Mouse (Mus musculus) hematopoietic stem cell, adult 5-6 weeks (primary cell): Measurements from ENCODE around the gene Slc2a4. TPM values are rescaled to one million over a fixed set of nuclear protein-coding genes. Genes with fewer than 3 reads are reported as not detected.
A peak's percentile ranks its signal among the peaks of the same experiment; 100 is the strongest.
"Not testable (repeated sequence)": the region's sequence is repeated elsewhere in the genome, so short reads cannot be mapped to it uniquely, and the experiment has no call there.

Experiments
- ATAC-seq, 2 experiments: fragments of 125-278 bp in 1 of 2; replicated peaks in 1 of 2; 2 replicates each; pipeline ENCODE4 v1.8.0; 2016 to 2017; ENCODE audit warnings: inconsistent platforms in 2 of 2, mild to moderate bottlenecking in 2 of 2, moderate number of reproducible peaks in 2 of 2, low read depth in 1 of 2, moderate TSS enrichment in 1 of 2; ENCODE audit not compliant: low FRiP score in 2 of 2, poor library complexity in 2 of 2, severe bottlenecking in 2 of 2, insufficient read depth in 1 of 2, low TSS enrichment in 1 of 2
- total RNA-seq: library from RNA; stranded (forward); fragments of 172-1452, 232-1000 nt; gene quantifications from 2 replicates; pipeline ENCODE4 v1.2.3, GENCODE M21; 2017

Slc2a4 gene
- total RNA-seq, 1 experiment from 2014 or later = not detected

DNA sequence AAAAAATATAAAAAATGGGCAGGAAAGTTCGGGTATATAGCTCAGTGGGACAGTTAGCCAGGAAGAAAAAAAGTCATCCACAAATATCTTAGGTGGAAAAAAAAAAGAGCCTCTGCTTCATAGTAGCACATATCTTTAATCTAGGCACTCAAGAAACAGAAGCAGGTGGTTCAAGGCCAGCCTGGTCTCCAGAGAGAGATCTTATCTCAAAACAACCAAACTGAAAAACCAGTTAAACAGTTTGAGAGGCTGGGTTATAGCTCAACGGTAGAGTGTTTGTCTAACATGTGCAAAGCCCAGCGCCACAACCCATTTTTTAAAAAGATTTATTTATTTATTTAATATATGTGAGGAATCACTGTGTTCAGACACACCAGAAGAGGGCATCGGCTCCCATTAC, 14.9 kb downstream of the Slc2a4 start:
- no peak for ATAC-seq

DNA sequence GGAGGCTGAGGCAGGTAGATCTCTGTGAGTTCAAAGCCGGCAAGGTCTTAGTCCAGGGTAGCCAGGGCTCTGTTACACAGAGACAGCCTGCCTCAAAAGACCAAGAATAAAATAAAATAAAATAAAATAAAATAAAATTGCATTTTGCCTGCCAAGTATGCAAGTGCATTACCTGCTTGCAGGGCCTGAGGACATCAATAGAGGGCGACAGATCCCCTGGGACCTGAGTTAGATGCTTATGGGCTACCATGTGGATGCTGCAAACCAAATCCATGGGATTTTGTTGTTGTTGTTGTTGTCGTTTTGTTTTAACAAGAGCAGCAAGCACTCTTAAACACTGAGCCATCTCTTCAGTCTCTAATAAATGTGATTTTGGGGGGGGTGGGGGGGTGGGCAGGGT, 15.7 kb downstream of the Slc2a4 start:
- ATAC-seq = no peak

DNA sequence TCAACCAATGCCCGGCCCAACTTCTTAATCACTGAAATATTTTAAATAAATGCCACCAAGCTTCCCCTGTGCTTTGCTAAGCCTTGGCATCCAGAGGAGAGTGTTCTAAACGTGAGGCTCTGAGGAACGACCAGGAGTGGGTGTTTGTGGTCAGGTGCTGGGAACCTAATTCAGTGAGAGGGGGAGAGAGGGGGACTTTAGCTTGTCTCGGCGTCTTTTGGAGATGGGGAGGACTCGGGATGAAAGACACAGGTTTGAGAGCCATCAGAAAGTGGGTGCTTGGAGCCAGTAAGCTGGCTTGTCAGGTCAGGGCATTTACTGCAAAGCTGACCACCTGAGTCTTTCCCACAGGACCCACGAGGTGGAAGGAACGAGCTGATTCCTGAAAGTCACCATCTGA, 16.2 kb downstream of the Slc2a4 start:
- ATAC-seq = no peak

DNA sequence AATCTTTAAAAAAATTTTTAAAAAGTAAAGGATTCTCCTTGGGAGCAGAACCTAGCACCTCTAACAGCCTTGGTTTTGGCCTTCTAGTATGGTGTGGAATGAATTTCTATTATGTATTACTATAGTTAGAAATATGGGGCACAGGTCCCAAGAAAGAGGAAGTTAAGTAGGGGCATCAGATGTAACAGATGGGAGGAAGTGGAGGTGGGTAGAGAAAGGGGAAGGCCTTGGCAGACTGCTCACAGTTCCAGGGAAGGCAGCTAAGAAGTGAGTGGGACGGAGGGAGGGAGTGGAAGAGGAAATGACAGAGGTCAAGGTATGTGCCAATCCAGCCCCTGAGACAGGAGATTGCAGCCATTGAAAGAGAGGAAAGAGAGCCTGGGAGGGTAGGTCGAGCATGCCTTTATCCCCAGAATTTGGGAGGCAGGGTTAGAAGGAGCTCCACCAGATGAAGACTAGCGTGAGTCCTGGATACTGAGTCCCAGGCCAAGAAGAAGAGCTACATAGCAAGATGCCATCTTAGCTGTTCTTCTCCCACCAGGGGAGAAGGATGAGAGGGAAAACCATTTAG, 16.9 kb downstream of the Slc2a4 start:
- ATAC-seq = peak; percentile 87 to 95

DNA sequence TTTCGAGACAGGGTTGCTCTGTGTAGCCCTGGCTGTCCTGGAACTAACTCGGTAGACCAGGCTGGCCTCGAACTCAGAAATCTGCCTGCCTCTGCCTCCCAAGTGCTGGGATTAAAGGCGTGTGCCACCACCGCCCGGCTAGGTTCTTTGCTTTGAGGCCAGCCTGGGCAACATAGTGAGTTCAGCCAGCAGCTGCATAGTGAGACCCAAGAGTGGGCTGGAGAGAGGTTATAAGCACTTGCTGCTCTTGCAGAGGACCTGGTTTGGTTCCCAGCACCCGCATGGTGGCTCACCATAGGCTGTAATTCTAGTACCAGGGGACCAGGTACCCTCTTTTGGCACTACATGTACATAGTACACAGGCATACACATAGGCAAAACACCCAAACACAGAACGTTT, 17.8 kb downstream of the Slc2a4 start:
- ATAC-seq = not testable (repeated sequence)

DNA sequence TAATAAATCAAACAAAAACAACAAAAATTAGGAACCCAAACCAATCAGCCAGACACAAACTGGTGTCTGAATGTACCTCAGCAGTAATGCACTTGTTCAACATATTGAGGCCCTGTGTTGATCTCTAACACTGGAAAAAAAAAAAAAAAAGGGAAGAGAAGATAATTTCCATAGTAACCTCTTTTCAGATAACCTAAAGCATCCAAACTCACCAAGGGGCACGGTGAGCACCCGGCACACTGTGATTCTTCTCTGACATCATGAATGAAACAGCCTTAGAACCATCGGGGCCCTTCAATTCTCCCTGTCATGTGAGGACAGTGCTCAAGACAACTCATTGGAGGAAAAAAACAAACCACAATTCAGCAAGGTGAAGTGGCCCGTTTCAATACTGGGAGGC, 18.3 kb downstream of the Slc2a4 start:
- ATAC-seq = no peak

DNA sequence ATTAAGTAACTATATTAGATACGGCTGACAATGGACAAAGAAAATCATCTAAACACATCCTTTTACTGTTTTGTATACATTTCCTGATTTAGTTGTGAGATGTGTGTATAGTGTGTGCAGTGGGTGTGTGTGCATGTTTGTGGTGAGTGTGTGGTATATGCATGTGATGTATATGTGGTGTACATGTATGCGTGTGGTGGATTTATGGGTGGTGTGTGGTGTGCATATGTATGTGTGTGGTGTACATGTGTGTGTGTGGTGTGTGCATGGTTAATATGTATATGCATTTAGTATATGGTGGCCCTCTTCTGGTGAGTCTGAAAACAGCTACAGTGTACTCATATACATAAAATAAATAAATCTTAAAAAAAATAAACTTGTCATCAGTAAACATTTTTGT, 20.5 kb downstream of the Slc2a4 start:
- ATAC-seq = no peak

DNA sequence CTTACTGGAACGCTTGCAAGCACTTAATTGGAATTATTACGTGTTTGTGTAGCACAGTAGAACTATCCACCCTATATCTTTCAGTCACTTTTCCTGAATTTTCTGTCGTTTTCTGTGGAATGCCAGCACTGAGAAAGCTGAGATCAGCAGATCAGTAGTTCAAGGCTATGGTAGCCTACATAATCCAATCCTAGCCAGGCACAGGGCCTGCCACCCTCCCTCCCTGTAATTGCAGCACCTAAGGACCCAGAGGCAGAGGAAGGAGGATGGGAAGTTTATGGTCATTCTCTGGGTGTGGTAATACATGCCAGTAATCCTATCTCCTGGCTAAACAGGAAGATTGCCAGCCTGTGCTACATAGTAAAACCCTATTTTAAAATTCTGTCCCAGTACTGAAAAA, 25.2 kb downstream of the Slc2a4 start:
- no peak for ATAC-seq

DNA sequence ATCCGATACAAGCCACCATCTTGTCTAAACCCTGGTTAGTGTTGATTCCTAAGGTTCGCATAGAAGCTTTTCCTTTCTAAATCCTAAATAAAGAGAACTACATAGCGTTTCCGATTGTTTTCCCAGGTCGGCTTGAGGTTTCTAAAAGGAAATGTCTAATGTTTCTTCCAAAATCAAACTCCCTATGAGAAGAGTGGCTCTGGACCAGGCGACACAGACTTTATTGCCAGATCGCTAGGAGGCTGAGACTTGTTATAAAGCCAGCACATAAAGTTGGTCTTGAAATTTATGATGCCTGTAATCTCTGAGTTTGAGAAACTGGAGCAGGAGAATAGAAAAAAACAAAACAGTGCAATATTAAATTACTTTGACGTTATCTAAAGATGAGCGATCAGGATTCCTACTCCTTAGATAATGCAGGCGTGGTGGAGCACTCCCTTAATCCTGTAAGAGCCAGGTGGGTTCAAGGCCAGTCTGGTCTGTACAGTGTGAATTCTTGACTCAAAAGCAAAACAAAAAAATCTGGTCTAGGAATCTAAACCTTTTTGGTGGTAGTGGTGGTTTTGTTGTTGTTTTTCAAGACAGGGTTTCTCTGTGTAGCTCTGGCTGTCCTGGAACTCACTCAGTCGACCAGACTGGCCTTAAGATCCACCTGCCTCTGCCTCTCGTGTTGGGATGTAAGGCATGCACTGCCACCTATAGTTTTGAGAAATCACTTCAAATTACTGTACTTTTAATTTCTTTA, 25.8 kb downstream of the Slc2a4 start:
- no peak for ATAC-seq

DNA sequence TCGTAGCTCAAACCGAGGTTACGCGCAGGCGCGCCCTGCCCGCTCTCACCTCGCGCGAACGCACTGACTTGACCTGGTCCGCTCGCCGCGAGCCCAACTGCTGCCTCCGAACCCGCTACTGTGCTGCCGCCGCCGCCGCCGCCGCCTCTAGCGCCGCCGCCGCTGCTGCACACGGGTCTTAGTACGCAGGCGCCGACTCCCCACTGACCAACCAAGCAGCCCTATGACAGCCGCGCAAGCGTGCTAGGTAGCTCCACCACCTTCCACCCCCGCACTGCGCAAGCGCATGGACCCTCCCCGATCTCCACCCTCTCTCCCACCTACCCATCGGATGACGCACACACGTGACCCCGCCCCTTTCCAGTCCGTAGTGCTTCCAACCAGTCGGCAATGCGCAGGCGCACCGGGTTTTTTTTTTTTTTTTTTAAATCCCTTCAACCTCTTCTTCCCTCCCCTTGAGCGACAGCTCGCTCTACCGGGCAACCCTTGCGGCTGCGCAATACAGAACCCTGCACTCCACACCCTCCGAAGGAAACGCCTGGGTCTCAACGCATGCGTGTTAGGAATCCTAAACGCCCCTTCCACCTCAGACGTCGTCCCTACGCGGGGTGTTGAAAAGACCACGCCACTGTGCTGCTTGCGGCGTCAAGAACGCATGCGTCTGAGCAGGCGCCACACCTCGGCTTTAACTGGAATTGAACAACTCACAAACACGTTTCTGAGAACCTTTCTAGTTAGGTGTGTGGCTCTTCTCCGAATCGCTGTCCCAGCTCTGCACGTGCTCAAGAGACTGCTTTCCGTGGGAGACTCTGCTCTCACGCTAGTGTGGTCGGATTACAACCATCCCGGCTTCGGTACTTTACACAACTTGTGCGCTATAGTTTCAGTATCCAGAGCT, 26.6 kb downstream of the Slc2a4 start, which contains the start of gene Eif5a:
TSS of gene Eif5a (minus strand) at position 845 of the 898 bp plus-strand sequence.
- peak; percentile 77 to 87 for ATAC-seq

DNA sequence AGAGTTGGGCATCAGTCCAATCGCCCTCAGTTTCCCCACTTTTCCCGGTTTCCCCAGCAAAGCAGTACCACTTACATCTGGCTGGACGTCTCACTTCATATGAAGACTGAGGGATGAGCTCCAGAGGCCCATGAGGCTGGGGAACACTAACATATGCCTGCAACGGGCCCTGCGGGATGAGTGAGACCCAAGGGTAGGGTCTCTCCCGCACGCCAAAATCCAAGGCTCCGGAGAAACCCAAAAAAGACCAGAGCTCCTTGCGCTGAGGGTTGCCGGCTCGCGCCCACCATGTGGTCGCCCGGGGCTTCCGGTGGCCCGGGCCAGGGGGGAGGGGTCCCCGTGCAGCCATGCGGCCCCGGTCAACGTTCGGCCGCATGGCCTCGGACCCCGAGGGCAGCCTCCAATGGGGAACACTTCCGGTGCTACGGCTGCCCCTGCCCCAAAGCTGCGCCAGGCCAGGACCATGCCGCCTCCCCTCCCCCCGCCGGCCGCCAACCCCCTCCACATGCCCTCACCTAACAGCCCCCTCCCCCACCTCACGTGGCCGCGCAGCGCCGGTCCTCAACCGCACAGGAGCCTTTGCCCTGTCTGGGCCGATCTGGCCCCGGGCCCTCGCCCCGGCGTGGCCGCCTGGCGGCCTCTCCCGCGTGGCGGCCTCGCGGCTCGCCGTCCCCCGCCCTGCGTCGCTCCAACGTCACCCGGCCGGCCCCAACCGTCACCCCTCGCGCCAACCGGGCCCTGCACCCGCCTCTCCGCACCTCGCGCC, 27.5 kb downstream of the Slc2a4 start:
- no peak; a peak in 1 of 4 replicates for ATAC-seq

DNA sequence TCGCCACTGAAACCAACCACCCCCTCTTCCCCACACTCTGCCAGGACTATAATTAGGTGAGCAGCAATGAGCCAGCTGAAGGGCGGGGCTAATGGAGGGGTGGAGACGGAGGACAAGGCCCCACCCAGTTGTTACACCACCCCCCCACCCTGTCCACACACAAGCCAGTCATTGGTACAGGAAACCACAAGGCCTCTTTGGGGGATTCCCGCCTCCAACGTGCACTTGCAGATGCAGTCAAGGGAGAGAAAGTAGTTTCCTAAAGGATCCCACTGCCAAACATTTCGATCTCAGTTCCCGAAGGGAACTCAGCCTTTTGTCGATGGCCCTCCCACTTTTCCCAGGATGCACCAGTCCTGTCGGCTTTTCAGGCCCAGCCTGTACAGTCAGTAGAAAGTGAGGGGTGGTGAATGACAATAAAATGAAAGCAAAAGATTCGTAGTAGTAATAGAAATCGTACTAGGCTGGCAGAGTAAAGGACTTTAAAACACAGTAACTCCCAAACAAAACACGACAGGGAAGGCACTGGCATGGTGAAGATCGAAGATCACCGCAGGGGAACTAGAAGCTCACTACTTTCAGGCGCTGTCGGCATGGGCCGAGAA, 28.2 kb downstream of the Slc2a4 start:
- peak; percentile 28 to 37 for ATAC-seq

DNA sequence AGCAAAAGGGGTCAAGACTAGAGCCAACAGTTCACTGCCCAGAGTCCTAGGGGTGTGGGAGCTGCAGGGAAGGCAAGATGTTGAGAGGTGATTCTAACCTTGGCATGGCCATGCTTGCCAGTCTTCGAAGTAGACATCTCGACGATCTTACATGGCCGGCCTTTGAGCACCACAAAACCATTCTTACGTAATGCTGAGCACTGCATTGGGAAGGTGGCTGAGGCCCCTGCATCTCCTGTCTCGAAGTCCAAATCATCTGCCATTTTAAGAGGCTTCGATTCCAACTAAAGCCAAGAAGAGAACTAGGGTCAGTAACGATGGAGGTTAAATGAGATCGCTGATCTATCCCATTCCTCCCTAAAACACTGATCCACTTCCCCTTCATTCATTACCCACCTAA, 28.9 kb downstream of the Slc2a4 start:
- no peak for ATAC-seq

DNA sequence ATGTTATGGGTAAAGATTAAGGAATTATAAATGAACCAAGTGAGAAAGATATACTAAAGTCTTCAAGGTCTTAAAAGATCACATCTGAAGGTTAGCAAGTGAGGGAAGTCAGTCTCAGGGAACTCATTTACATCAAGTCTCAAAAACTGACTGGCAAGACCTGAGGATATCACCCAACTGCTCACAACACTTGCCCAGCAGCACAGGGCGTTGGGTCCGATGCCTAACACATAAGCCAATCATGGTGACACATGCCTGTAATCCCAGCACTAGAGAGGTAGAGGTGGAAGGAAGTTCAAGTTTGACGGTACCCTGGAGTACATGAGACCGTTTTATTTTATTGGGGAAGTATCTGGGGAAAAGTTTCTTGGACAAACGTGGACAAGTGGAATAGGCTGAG, 29.9 kb downstream of the Slc2a4 start:
- ATAC-seq = no peak

DNA sequence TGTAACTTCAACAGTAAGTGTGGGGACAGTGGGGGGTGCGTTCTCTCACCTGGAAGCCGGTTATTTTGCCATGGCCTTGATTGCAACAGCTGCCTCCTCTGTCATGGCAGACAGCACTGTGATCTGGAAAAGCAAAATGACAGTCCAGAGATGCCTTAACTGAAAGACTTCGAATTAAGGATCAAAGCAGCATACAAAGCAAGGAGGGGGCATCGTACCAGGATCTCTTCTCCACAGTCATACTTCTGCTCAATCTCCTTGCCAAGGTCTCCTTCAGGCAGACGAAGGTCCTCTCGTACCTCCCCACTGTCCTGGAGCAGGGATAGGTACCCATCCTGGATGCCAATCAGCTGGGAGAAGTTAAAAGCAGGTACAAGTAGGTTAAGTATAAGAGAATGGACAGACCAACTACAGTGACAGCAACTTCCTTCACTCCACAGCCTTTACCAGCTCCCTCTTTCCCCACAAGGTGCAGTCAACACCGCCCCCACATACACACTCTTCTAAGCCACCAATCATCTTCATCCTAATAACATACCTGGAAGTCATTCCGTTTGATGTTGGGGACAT, 30.5 kb downstream of the Slc2a4 start:
- no peak for ATAC-seq

DNA sequence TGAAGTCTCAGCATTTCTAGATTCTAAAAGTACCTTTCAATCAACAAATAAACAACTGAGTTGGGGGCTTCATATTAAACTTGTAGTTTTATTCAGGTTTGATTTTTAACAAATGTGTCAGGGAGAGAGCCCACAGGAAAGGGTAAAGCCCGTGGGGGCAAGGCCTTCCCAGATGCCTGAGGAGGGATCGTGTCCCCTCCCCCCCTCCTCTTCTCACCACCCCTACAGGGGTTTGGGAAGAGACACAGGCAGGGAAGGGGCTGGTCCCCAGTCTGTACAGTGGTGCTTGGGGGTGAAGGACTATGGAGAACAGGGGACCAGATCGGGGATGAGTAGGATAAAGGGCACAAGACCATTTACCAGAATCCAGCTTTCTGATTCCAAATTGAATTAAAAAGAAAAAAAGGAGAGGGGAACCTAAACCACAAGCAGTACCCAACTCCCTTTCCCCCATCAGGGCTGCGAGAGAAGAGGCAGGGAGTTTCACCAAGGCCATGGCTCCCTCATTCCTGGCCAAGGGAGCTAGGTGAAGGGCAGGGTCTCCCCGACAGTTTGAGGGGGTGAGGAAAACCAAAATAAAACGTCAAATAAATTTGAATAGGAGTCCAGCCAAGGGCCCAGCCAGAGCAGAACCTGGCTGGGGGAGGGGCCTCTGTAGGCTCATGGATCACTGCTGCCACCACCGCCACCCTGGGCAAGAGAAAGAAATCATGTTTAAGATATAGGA, 31.2 kb downstream of the Slc2a4 start:
- not testable (repeated sequence) for ATAC-seq
